In genomic region chr12:74458521-74458920, GRCm38 (mm10) we compare ENCODE assay signal across 14 mouse cellular contexts.
A peak's percentile ranks its signal among the peaks of the same experiment; 100 is the strongest.
DNase-seq lines count a peak whose midpoint lies in the region; ATAC-seq and TF ChIP-seq lines count a peak whose summit lies in the region.
"Had no signal": no experiment of that assay in that cellular context is flagged by ENCODE, and none has a peak within 500 bp of the region (broad histone marks: within the 10 kb centered on the region; RNA-seq: fewer than 3 reads in every experiment).

No protein-coding gene starts in this region.

- peak overlapping the region; percentile 9; the same call in 1 of the 2 replicates for H3K27ac ChIP-seq in cortical plate, adult 2 months (ENCODE audit: insufficient read depth, low read length)
- H3K27ac ChIP-seq: embryonic facial prominence, embryonic 13.5 days; gastrocnemius, adult 2 months; heart, embryonic 15.5 days; liver, embryonic 14.5 days had no signal

- no peak overlapping the region for H3ac ChIP-seq in myocyte (ENCODE audit: control insufficient read depth, insufficient read length)

- no peaks in the 10 kb centered on the region for H3K79me2 ChIP-seq in myocyte (ENCODE audit: control insufficient read depth, insufficient read depth)

- TF ChIP-seq POLR2A in cortical plate, adult 2 months (IDR thresholded peaks at IDR 0.05; ENCODE audit: extremely low read depth, insufficient read depth, low read length): no peak
- no peak for TF ChIP-seq POLR2A in myocyte (IDR thresholded peaks at IDR 0.05; ENCODE audit: insufficient read length, low read depth)

- peak; percentile 93 for DNase-seq in brain, adult 2 months (ENCODE audit: low read depth, low spot score)
- DNase-seq in layer of hippocampus, adult 9-11 months: peak; percentile 85
- DNase-seq in spleen, postnatal 10 days (ENCODE audit: low spot score in 2 of 2): no peak
- DNase-seq in gastrocnemius, postnatal 4 days (ENCODE audit: low spot score in 2 of 2): no peak
- DNase-seq: cerebellum, adult 9-10 months; gastrocnemius, adult 2 months; kidney, postnatal 14 days; spleen, adult 18-20 months had no signal

- no peaks in the 10 kb centered on the region for H3K27me3 ChIP-seq in myocyte (ENCODE audit: control insufficient read depth, insufficient read depth, insufficient read length)
- H3K27me3 ChIP-seq: heart, embryonic 15.5 days had no signal

- ATAC-seq in megakaryocyte, adult 5-6 weeks (ENCODE audit: poor library complexity, severe bottlenecking): no peak

- H3K4me3 ChIP-seq in cortical plate, adult 2 months (ENCODE audit: insufficient read depth, low read length): no peak overlapping the region
- no peak overlapping the region for H3K4me3 ChIP-seq in myocyte
- H3K4me3 ChIP-seq: embryonic facial prominence, embryonic 13.5 days; gastrocnemius, adult 2 months; heart, embryonic 15.5 days had no signal

- TF ChIP-seq CTCF in cortical plate, adult 2 months (IDR thresholded peaks at IDR 0.05; ENCODE audit: extremely low read depth, insufficient read depth, low read length): no peak

- no peaks in the 10 kb centered on the region for H3K36me3 ChIP-seq in myocyte (ENCODE audit: control insufficient read depth, insufficient read depth)
- H3K36me3 ChIP-seq: embryonic facial prominence, embryonic 13.5 days; heart, embryonic 15.5 days had no signal

- no peak overlapping the region for H3K4me2 ChIP-seq in myocyte (ENCODE audit: low read depth)
- H3K4me2 ChIP-seq: embryonic facial prominence, embryonic 13.5 days; heart, embryonic 15.5 days had no signal

- no peaks in the 10 kb centered on the region; the same call in 1 of the 2 replicates for H3K4me1 ChIP-seq in cortical plate, adult 2 months (ENCODE audit: control insufficient read depth, insufficient read depth, low read length)
- H3K4me1 ChIP-seq: embryonic facial prominence, embryonic 13.5 days; heart, embryonic 15.5 days had no signal

TF ChIP-seq in myocyte, 11 proteins besides CTCF, POLR2A, EP300 and RAD21:
- TF ChIP-seq USF1 (IDR thresholded peaks at IDR 0.05; ENCODE audit: low read depth) (no peak), MYOD1 (IDR thresholded peaks at IDR 0.05; ENCODE audit: control insufficient read depth in 1 of 3, insufficient read length in 2 of 3, low read depth in 2 of 3) (peak in 1 of 3 experiments; percentile 60), TCF3 (IDR thresholded peaks at IDR 0.05; ENCODE audit: insufficient read length, low read depth) (no peak), MYOG (IDR thresholded peaks at IDR 0.05; ENCODE audit: control insufficient read depth in 1 of 3, insufficient read depth in 1 of 3, insufficient read length in 2 of 3, low read depth in 2 of 3) (peak in 2 of 3 experiments; percentile 6 to 7), TCF12 (IDR thresholded peaks at IDR 0.05; ENCODE audit: insufficient read depth, poor library complexity, severe bottlenecking) (no peak), CEBPB (IDR thresholded peaks at IDR 0.05; ENCODE audit: insufficient read depth, poor library complexity, severe bottlenecking) (no peak), MAX (IDR thresholded peaks at IDR 0.05; ENCODE audit: low read depth) (no peak), POLR2AphosphoS2 (IDR thresholded peaks at IDR 0.05; ENCODE audit: insufficient read length, low read depth) (no peak), REST (IDR thresholded peaks at IDR 0.05; ENCODE audit: insufficient read depth, insufficient read length) (no peak), SRF (IDR thresholded peaks at IDR 0.05; ENCODE audit: control insufficient read depth, insufficient read length, low read depth) (no peak), E2F4 (IDR thresholded peaks at IDR 0.05; ENCODE audit: insufficient read depth) (no peak)

Comparison
In these comparisons a context has a peak if more than half of its experiments do, and no peak if none do; other contexts are left out.
1. DNase-seq: peak in brain, adult 2 months (single experiment) and layer of hippocampus, adult 9-11 months (single experiment); none in spleen, postnatal 10 days (0 of 2) and gastrocnemius, postnatal 4 days (0 of 2).